Mouse (Mus musculus) limb, embryonic 10.5 days (tissue): ENCODE data around the gene Fanci. TPM values are rescaled to one million over a fixed set of nuclear protein-coding genes. Genes with fewer than 3 reads are reported as not detected.

Experiments
- DNase-seq: peaks from one replicate; pipeline ENCODE4 v3.0.0-alpha.2; 2017; ENCODE audit warnings: low spot score
- H3K27ac ChIP-seq: fragments of 300-500 bp; sonication (generic); 2 replicates; pipeline ENCODE4 v1.5.1; 2016; ENCODE audit warnings: mild to moderate bottlenecking
- H3K27me3 ChIP-seq: fragments of 300-500 bp; sonication (generic); 2 replicates; pipeline ENCODE4 v1.6.1; 2016; ENCODE audit warnings: low read depth, mild to moderate bottlenecking; ENCODE audit not compliant: poor library complexity, severe bottlenecking
- H3K36me3 ChIP-seq: fragments of 300-500 bp; sonication (generic); 2 replicates; pipeline ENCODE4 v1.6.1; 2016; ENCODE audit warnings: mild to moderate bottlenecking, moderate library complexity
- H3K4me1 ChIP-seq: fragments of 300-500 bp; sonication (generic); 2 replicates; pipeline ENCODE4 v1.6.1; 2016
- H3K4me3 ChIP-seq: fragments of 300-500 bp; sonication (generic); 2 replicates; pipeline ENCODE4 v1.5.1; 2016; ENCODE audit warnings: mild to moderate bottlenecking, moderate library complexity
- H3K9me3 ChIP-seq: fragments of 300-500 bp; sonication (generic); replicated peaks from 2 replicates; pipeline ENCODE4 v1.6.1; 2016; ENCODE audit warnings: mild to moderate bottlenecking
- WGBS: fragments of 180-500 bp; shearing (Covaris S2); methylation state at CpG from one replicate; pipeline ENCODE4 v1.1.7; 2016; 5-methylcytosine and 5-hydroxymethylcytosine counted together
- polyA plus RNA-seq: library from polyadenylated mRNA; unstranded; fragments of >200 nt; fragmentation: Nextera tagmentation; extraction: Ambion mirVana; gene quantifications from 2 replicates; pipeline ENCODE4 v1.2.1, GENCODE M21; 2016

Fanci gene
- polyA plus RNA-seq, 1 experiment from 2014 or later, result 22.4 TPM

GRCm38 (mm10) chr7:79368664-79369063, 23.1 kb upstream of the Fanci start:
- Histone ChIP-seq H3K27ac (no peak overlapping the region), H3K4me1 (peaks cover 16% of the 10 kb centered on the region), H3K27me3 (no peaks in the 10 kb centered on the region), H3K4me3 (no peak overlapping the region), H3K36me3 (no peaks in the 10 kb centered on the region), H3K9me3 (no peaks in the 10 kb centered on the region)
- no peak for DNase-seq
- 84% methylated on average over 5 of the region's 5 CpGs for WGBS

GRCm38 (mm10) chr7:79369416-79369815, 22.3 kb upstream of the Fanci start:
- Histone ChIP-seq H3K27me3 (no peaks in the 10 kb centered on the region), H3K9me3 (no peaks in the 10 kb centered on the region), H3K4me1 (peaks cover 16% of the 10 kb centered on the region), H3K36me3 (no peaks in the 10 kb centered on the region), H3K27ac (peak overlapping the region; percentile 70), H3K4me3 (no peak overlapping the region)
- no peak for DNase-seq
- 38% methylated on average over 4 of the region's 4 CpGs for WGBS

- H3K9me3 ChIP-seq, result no peaks in the 10 kb centered on the region
- H3K27me3 ChIP-seq, result no peaks in the 10 kb centered on the region
- no peak overlapping the region for H3K4me3 ChIP-seq
- H3K36me3 ChIP-seq, result no peaks in the 10 kb centered on the region
- peak overlapping the region; percentile 53; the same call in 1 of the 2 replicates for H3K27ac ChIP-seq
- 36% methylated on average over 10 of the region's 10 CpGs for WGBS
- DNase-seq, result peak; percentile 86
- peaks cover 16% of the 10 kb centered on the region for H3K4me1 ChIP-seq
Measured at GRCm38 (mm10) chr7:79371321-79371879, 20.3 kb upstream of the Fanci start.

DNA sequence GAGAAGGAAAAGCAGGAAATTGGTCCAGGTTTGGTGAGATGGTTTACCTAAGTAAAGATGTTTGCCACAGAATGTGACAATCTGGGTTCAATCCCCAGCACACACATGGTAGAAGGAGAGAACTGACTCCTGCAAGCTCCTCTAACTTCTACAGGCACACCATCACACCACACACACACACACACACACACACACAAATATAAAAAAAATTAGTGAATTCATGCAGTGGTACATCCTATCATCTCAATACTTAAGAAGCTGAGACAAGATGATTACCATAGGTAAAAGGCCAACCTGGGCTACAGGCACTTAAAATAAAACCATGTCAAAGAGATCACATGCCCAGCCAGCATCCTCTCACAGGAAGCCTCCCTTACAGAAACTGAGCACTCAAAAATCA, 17.7 kb upstream of the Fanci start:
- H3K4me1 ChIP-seq, result peaks cover 16% of the 10 kb centered on the region
- no peaks in the 10 kb centered on the region for H3K9me3 ChIP-seq
- DNase-seq, result no peak

DNA sequence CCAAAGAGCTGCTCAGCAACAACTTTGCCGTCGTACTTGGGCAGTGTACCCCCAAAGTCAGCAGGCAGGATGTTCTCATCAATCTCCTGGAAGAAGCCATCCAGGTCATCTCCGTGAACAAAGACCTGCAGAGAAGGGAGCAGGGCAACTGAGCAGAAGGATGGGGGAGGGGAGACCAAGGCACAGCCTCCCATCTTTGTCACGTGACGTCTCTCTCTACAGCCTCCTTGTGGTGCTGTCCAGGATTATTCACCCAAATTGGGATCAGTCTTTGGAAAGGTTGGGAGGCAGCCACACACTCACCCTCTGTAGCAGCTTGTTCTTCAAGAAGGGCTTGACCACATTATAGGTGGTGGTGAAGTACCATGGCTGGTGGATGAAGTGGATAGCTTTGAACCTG, 16.1 kb upstream of the Fanci start:
- no peaks in the 10 kb centered on the region for H3K36me3 ChIP-seq
- DNase-seq, result no peak
- H3K9me3 ChIP-seq, result no peaks in the 10 kb centered on the region
- no peak overlapping the region for H3K27ac ChIP-seq
- no peak overlapping the region for H3K4me3 ChIP-seq
- 75% methylated on average over 5 of the region's 5 CpGs for WGBS
- H3K4me1 ChIP-seq, result peaks cover 10% of the 10 kb centered on the region
- H3K27me3 ChIP-seq, result no peaks in the 10 kb centered on the region

More for the DNA sequence above, 17.7 kb upstream of the Fanci start:
- no peaks in the 10 kb centered on the region for H3K36me3 ChIP-seq
- H3K4me3 ChIP-seq, result no peak overlapping the region
- no peak overlapping the region for H3K27ac ChIP-seq
- H3K27me3 ChIP-seq, result no peaks in the 10 kb centered on the region

DNA sequence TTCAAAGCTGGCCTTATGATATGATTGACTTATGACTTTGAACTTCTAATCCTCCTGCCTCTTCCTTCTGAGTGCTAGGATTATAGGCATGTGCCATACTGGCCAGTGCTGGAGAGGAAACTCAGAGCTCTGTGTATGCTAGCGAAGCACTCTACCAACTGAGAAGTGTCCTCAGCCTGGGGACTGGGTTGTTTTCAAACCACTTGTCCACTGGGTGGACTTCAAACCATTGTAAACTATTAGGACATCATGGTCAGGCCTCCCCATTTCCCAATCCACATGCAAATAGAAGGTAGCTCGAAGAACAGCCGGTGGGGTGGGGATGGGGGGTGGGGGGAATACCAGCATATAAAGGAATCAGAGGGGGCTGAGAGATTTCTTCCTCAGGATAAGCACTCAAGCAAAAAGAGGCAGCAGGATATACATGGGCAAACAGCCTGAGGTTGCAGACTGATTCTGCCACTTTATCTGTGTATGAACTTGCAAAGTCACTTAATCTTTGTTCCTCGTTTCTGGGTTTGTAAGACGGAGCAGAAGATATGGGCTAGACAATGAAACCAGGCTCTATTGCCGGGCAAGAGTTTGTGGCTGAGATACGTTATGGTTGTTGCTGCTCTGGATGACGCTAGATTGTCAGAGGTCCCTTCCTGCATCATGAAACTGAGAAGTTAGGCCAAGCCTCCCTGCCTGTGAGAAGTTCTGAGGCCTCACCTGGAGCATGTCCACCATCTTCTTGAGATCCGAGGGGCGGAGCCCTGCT, 15.0 kb upstream of the Fanci start:
- DNase-seq, result no peak
- Histone ChIP-seq H3K4me3 (no peak overlapping the region), H3K9me3 (no peaks in the 10 kb centered on the region), H3K4me1 (peaks cover under 1% of the 10 kb centered on the region; the same call in 1 of the 2 replicates), H3K36me3 (no peaks in the 10 kb centered on the region), H3K27me3 (no peaks in the 10 kb centered on the region), H3K27ac (no peak overlapping the region)
- WGBS, result 87% methylated on average over 10 of the region's 10 CpGs

DNA sequence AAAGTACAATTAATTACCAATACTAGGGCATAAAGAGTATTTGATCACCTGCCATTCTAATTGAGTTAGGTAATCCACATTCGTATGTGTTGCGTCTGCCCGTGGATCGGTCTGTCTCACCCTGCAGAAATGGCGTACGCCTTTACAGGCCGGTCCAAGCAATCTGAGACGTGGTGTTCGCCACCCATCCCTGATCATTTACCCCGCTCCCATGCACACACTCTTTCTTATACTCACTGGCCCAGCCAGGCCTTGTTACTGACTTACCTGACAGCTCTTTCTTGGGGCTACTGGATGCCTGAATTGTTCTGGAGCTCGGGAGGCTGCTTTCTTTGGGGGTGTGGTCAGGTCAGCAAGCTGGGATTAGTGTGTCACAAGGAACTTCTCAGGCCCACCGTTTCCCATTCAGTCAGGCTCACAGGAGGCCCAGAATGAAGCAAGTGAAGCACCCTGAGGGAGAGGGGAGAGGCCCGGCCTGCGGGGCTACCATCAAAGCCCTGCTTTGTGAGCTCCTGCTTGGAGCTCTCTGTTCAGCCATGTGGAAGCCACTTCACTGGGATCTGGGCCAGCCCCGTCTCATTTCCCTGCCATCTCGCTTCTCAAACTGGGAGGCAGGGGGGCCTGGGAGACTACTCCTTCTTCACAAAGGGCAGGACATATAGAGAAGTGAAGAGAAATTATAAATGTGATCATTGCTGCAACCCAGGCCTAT, 5.2 kb upstream of the Fanci start, which contains the start of gene Rlbp1:
TSS of gene Rlbp1 (minus strand) at position 627 of the 712 bp plus-strand sequence.
- peaks cover 24% of the 10 kb centered on the region for H3K4me1 ChIP-seq
- H3K36me3 ChIP-seq, result no peaks in the 10 kb centered on the region
- H3K27me3 ChIP-seq, result no peaks in the 10 kb centered on the region
- WGBS, result 72% methylated on average over 16 of the region's 16 CpGs
- no peak for DNase-seq
- no peaks in the 10 kb centered on the region for H3K9me3 ChIP-seq
- H3K4me3 ChIP-seq, result no peak within 1 kb of the TSS
- peak within 1 kb of the TSS; percentile 51; the same call in 1 of the 2 replicates for H3K27ac ChIP-seq

- H3K27me3 ChIP-seq, result no peaks in the 10 kb centered on the region
- H3K4me1 ChIP-seq, result peaks cover 26% of the 10 kb centered on the region
- DNase-seq, result no peak
- no peaks in the 10 kb centered on the region for H3K36me3 ChIP-seq
- peak overlapping the region; percentile 51; the same call in 1 of the 2 replicates for H3K27ac ChIP-seq
- H3K4me3 ChIP-seq, result no peak overlapping the region
- WGBS, result 77% methylated on average over 8 of the region's 8 CpGs
- H3K9me3 ChIP-seq, result no peaks in the 10 kb centered on the region
Measured at GRCm38 (mm10) chr7:79387140-79387539, 4.6 kb upstream of the Fanci start.

DNA sequence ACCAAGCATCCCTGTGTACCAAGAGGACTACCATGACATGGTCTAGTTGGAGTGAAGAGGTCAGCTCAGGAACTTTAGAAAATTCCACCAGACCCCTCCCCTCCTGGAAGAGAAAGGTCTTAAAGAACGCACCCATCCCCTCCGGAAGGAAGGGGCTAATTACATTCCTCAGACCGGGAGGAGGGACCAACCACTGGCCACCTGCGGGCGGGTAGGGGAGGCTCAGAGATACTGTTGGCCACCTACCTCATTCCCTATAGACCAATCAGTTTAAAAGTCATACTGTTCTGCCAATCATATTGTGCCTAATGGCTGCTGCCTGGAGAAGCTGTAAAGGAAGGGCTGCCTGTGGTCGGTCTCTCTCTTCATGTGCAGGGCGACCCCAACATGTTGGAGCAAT, 3.7 kb upstream of the Fanci start:
- Histone ChIP-seq H3K4me1 (peaks cover 33% of the 10 kb centered on the region), H3K27me3 (no peaks in the 10 kb centered on the region), H3K9me3 (no peaks in the 10 kb centered on the region), H3K36me3 (no peaks in the 10 kb centered on the region), H3K4me3 (no peak overlapping the region), H3K27ac (peak overlapping the region; percentile 63; the same call in 1 of the 2 replicates)
- 54% methylated on average over 7 of the region's 7 CpGs for WGBS
- no peak for DNase-seq

GRCm38 (mm10) chr7:79388671-79389206, 3.0 kb upstream of the Fanci start:
- Histone ChIP-seq H3K27me3 (no peaks in the 10 kb centered on the region), H3K4me3 (no peak overlapping the region), H3K36me3 (no peaks in the 10 kb centered on the region), H3K27ac (peak overlapping the region; percentile 63; the same call in 1 of the 2 replicates), H3K4me1 (peaks cover 36% of the 10 kb centered on the region), H3K9me3 (no peaks in the 10 kb centered on the region)
- WGBS, result 88% methylated on average over 7 of the region's 7 CpGs
- no peak for DNase-seq

- WGBS, result 66% methylated on average over 5 of the region's 5 CpGs
- Histone ChIP-seq H3K9me3 (no peaks in the 10 kb centered on the region), H3K4me1 (peaks cover 47% of the 10 kb centered on the region), H3K36me3 (no peaks in the 10 kb centered on the region), H3K27me3 (no peaks in the 10 kb centered on the region), H3K4me3 (no peak overlapping the region), H3K27ac (no peak overlapping the region; the same call in 1 of the 2 replicates)
- DNase-seq, result no peak
Measured at GRCm38 (mm10) chr7:79390141-79390708, 1.5 kb upstream of the Fanci start.

- no peak for DNase-seq
- peaks cover 5% of the 10 kb centered on the region for H3K36me3 ChIP-seq
Measured at GRCm38 (mm10) chr7:79391471-79391870, 258 bp upstream of the Fanci start.

More at GRCm38 (mm10) chr7:79391471-79391870, 258 bp upstream of the Fanci start:
- 5% methylated on average over 3 of the region's 3 CpGs for WGBS
- Histone ChIP-seq H3K27ac (peak overlapping the region; percentile 98), H3K9me3 (no peaks in the 10 kb centered on the region), H3K4me1 (peaks cover 47% of the 10 kb centered on the region), H3K27me3 (no peaks in the 10 kb centered on the region), H3K4me3 (peak overlapping the region; percentile 85)
